Mouse (Mus musculus) right cerebral cortex, postnatal 10 days (tissue): ENCODE results near the gene Egr4.
A peak's percentile ranks its signal among the peaks of the same experiment; 100 is the strongest.

Experiments
- DNase-seq, 2 experiments: peaks; one replicate each; pipeline ENCODE4 v3.0.0; 2021; ENCODE audit warnings: low spot score in 2 of 2

Gene Egr4

DNA sequence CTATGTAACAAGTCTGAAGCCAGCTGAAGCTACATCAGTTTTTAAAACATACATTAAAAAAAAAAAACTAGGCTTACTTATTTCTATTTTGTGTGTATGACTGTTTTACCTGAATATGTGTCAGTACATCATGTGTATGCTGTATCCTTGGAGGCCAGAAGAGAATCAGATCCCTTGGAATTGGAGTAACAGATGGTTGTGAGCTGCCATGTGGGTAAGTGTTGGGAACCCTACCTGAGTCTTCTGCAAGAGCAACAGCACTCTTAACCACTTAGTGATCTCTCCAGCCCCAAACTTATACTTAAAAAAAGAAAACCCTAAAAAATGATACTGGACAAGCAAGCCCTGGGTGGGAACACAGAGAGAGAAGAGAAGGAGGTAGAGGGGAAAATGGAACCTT lies 16.4 kb downstream of the Egr4 start:
- no peak for DNase-seq

DNA sequence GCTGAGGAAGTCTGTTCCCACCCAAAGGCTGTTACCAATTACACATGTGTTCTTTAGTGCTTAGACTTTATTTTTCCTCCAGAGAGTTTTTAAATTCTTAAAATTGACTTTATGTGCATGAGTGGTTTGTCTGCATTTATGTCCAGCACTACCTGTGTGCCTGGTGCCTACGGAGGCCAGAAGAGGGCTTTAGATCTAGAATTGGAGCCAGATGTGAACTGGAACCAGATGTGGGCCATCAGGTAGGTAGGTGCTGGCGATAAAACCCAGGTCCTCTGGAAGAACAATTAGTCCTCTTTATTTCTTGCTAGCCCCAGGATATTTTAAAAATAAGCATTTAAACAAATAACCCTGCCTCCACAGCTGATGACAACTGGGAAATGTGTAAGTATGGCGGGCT lies 21.8 kb downstream of the Egr4 start:
- DNase-seq = no peak

DNA sequence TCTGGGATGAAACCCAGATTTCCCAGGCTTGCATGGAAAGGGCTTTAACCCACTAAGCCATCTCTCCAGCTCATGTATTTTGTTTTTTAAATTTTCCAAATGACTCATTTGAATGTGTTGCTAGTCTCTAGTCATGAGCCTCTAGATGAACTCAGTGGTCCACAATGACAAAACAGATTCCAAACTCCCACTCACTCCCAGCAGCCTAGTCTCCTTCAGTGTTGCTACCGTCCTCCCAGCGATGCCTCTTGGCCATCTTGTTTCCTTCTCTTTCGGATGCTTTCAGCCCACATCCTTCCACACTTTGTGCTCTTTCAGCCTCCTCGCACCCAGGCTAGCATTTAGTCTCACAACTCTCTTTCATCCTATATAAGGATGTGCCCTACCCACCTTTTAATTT lies 23.1 kb downstream of the Egr4 start:
- no peak for DNase-seq

DNA sequence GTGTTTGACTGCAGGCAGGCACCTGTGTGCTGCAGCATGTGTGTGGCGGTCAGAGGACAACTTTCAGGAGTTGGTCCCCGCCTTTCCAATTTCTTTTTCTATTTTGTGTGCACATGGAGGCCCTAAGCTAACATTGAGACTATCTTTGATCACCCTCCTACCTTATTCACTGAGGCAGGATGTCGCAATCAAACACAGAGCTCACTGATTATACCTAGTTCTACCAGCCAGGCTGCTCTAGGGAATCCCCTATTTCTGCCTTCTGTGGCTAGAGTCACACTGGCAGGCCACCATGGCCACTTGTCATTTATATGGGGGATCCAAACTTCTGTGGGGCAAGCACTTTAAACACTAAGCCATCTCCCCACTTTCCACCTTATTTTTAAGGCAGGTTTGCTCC lies 23.7 kb downstream of the Egr4 start:
- DNase-seq = no peak

DNA sequence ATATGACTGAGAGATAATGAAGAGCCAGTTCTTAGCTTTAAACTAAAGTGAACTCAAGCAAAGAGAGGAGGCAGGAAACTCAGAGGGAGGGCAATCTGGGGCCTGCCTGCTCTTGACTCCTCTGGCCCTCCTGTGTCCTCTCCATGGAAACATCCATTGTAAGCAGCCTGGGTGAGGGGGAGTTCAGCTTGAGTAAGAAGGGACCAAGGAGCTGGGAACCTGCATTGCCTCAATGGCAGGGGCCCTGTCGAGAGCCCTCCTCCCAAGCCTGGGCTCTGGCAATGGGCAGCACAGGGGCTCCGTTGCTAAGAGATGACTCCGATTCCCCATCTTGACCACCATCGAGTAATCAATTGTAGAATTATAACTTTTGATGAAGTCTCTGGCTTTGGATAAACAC lies 24.9 kb downstream of the Egr4 start:
- DNase-seq = no peak

DNA sequence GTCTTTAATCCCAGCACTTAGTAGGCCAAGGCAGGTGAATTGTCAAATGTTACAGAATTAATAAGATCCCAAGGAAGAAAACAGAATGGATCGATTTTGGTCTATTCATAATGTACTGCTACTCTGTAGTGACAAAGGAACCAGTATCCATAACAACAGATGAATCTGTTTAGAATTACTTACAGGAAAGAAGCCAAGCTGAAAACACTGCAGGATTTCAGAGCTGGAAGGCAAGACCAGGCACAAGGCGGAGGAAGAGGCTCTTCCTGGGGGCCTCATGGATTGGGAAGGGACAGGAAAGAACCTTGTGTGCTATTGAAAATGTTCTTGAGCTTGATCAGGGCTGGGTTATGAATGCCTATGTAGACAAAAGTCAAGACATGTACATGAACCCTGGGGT lies 27.7 kb downstream of the Egr4 start:
- no peak for DNase-seq

DNA sequence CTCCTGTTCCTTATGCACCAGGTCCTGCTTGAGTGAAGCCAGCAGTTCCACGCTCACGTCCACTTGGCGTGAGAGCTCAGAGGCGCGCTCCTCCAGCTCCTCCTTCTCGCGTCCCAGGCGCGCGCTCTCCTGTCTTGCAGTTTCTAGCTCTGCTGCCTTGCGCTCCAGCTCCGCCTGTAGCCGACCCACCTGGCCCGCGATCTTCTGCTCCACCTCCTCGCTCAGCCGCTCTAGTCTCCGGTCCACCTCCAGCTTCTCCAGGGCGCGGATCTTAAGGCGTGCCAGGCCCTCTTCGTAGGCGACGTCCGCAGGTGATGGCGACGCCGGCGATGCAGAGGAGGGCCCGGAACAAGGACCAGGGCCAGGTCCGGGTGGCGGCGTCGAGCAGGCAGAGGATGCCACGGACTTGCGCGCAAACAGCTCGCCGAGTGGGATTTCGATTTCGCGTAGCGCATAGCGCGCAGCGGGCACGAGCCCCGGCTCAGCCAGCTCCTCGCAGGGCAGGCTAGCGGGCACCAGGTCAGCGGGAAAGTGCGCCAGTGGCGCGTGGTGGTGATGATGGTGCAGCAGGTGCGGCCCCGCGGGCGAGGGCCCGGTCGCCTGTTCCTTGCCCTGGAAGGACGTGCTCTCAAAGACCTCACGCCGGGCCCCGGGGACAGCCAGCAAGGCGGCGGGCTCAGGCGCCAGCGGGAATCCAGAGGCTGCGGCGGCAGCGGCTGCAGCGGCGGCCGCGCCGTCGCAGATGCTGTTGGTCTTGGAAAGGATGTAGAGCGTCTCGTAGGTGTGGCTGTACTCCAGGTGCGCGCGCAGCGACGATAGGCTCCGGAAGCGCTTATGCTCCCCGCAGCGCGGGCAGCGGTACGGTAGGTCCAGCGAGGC lies 29.3 kb downstream of the Egr4 start:
- peak in 1 of 2 experiments; percentile 31 for DNase-seq

DNA sequence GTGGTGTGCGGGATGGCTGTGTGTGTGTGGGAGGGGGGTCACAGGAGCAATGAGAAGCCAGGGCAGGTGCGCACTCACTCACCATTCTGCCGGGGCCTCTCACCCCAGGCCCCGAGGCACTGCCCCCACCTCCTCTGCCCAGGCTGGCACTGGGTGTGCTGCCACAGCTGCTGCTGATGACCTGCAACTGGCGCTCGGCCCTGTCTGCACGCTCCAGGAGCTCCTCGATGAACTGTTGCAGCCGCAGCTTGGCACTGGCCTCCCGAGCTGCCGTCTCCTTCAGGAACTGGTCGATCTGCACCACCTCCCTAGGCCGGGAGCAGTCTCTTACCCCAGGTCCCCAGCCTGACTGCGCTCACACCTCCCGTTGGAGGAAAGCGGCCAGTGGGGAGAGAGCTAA lies 32.7 kb downstream of the Egr4 start:
- DNase-seq = peak in 1 of 2 experiments; percentile 38

DNA sequence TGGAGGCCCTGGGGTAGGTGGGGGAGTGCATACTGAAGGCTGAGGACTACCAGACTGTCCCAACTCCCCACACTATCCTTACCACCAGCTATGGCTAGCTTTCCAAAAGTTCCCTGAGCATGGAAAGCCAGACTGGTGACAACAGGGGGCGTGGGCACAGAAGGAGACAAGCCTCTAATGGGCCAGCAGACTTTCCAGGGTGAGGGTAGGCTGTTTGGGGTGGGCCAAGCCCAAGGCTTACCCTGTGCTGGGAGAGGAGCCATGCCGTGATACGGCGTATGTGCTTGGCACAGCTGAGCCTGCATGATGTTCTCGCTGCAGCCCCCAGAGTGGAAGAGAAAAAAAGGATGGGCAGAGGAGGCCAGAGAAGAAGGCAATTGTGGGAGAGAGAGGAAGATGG lies 33.4 kb downstream of the Egr4 start:
- DNase-seq = no peak

DNA sequence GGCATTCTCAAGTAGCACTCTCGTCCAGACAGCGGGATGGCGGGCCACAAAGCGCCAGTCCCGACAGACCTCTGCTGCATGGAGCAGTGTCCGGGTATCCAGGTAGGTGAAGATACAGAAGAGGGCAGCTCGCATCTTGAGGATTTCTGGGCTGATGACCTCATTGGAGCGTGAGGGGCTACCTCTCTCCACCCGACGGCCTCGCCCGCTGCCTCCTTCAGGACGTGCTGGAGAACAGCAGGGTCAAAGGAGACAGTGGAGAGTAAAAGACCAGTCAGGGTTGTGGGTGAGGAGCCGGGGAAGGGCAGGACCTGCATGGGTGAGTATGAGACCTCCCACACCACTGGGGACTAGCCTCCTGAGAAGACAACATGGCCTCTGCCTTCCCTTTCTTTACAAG lies 35.0 kb downstream of the Egr4 start:
- DNase-seq = no peak

DNA sequence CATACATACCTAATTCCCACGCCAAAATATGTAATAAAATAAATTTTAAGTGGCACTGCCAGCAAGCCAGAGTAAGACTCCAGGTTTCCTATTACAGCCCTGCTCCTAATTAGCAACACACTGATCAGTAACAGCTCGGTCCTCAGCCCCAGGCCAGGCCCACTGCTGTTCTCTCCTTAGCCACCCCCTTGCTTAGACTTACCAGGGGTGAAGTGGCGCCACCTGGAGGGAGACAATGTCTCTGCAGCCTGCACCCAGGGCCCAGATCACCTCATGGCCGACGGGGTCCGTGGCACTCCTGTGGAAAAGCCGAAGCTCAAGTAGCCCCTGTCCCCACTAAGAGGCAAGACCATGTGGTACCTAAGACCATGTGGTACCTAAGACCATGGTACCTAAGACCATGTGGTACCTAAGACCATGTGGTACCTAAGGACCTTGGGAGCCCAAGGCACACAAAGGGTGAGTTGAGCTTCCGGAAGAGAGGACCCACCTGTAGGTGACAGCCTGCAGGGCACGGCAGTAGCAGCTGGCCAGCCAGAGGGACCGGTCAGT lies 35.9 kb downstream of the Egr4 start:
- DNase-seq = no peak

DNA sequence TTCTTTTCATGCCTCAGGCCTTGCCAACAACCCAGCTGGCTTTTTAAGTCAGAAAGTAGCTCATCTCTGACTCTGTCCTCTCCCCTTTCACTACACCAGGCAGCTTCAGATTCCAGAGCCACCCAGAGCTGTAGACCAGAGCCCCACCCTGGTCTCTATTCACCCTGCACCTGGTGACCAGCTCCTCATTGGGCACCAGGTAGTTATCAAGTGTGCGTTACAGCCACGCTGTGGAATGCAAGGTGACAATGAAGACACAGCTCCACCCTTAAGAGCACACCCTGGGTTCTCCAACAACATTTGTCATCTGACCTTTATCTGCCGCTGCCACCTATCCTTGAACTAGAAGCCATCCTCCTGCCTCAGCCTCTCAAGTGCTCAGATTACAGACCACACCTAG lies 37.8 kb downstream of the Egr4 start:
- DNase-seq = no peak

DNA sequence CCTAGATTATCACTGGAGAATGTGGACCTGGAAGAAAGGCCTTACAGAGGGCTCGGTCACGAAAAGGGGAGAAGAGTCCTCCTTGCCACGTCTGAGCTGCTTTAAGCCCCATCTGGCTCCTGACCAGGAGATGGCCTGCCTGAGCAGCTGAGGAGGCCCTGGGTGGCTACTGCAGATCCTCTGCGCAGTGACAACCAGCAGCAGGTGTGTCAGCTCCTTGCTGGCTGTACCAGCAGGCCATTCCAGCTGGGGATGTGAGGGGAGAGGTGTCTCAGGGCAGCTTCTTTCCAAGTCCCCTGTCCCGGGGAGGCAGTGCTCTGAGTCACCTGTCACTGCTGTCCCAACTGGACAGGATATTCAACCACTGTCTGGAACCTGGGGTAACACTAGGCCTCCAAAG lies 40.8 kb downstream of the Egr4 start:
- no peak for DNase-seq

DNA sequence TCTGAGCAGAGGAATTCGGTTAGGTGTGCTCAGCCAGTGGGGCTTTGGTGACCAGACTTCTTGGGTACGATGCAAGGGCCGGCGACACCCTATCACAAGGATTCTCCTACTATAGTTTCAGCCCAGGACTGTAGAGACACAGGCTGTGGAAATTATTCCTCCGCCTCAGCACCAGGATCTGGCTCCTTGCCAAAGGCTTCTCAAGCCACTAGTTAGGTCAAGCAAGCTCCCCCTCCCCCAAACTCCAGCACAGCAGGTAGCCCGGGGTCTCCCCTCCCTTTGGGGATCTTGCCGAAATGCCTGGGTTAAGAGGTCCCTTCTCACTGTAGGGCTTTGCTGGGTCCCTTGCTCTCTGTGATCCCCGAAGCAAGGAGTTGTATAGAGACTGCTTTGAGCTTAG lies 41.4 kb downstream of the Egr4 start:
- no peak for DNase-seq

DNA sequence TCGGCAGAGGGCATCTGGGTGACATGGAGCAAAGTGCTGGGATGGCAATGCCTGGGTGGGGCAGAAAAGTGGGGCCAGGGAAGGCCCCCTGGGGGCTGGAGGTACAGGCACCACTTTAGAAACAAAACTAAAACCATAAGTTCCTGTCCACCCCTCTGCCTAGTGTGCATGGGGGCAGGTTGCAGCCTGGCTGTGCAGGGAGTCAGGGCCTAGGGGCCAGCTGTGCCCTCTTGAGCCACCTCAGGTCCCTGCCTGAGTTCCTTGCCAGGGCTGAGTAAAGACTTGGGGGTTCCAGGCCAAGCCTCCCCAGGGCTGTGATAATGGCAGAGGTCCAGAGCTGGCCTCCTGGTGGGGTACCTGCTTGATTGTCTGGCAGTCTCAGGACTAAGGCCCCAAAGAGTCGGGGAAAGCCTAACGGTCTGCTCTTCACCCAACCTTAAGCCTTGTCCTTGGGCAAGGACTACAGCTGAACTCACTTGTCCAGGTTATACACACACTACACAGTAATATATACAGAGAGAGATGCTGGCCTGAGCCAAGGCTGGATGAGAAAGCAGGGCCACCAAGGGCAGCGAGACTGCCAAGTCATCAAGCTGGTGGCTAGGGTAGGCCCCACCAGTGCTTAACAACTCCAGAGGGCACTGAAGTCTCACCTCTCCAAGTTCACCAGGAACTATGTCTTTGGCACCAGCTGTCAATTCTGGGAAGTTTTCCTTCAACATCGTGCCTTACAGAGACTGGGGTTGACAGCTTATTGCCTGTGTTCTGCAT lies 43.5 kb downstream of the Egr4 start:
- no peak for DNase-seq

DNA sequence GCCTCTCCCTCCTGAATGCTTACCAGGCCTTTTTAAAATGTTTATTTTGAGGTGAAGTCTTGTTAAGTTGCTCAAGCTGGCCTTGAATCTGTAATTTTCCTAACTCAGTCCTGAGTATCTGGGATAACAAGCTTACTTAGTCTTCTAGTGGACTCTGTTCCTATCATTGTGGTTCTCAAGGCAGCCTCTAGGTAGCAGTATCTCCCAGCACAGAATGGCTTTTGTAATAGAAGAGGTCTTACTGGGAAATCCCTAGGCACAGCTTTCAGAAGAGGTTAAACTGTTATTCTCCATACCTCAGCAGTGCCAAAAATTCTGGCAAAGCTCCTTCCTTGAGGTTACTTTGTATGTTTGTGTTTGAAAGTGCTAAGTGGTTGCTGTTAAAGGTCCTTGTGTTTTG lies 48.0 kb downstream of the Egr4 start:
- DNase-seq = peak in 1 of 2 experiments; percentile 40
